Mouse (Mus musculus): ENCODE measurements around the gene Satb2.

DNA sequence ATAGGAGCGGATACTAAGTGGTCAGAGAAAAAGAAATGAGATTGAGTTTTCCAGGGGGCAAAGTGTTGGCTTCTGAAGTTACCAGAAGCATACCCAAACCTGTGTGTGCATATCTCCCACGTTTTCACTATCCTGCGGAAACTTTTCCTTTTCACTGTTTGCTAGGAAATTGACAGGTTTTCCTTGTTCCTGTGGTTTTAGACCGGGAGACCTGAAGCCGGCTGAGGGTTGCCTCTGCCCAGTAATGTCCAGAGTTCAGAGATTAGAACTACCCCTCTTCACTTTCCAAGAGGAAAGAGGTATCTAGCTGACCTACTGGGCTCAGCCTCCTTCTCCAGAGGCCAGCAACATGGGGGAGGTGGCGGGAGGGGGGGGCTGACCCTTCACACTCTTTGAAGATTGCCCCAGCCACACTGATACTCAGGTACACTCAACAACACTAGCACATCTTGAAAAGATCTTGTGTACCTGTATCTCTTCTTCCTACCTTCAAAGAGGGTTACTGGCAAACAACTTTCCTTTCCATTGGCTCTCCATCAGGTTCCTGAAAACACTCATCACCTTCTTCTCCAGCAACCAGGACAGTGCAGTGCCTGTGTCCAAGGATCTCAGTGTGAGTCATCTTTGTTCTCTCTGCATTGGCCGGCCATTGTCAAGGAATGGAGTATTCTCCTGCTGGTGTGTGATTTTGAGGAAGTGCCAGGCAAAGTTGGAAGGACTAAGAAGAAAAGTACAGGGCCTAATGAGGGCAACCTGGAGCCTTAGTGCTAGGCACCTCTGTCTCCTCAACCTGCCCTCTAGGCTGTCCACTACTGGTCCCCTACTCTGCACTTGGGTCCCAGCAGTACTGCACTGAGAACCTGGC, 1.3 kb upstream of the Satb2 start:
- TF ChIP-seq GATA1 (IDR thresholded peaks at IDR 0.05; ENCODE audit: low read length) (no peak), TAL1 (IDR thresholded peaks at IDR 0.05; ENCODE audit: low read length) (no peak)

Data from erythroblast, embryonic 14.5 days (primary cell).